Mouse (Mus musculus) kidney, postnatal 4 days (tissue): ENCODE measurements at regions not wholly inside any gene's neighbourhood (a gene's known extent, or its start where the extent isn't known, plus 50 kb on each side); places are given as distances from the start of the nearest gene placed in this dataset.

Experiments
- DNase-seq, 2 experiments: peaks; one replicate each; pipeline ENCODE4 v3.0.0; 2021; ENCODE audit warnings: mixed read lengths in 2 of 2

DNA sequence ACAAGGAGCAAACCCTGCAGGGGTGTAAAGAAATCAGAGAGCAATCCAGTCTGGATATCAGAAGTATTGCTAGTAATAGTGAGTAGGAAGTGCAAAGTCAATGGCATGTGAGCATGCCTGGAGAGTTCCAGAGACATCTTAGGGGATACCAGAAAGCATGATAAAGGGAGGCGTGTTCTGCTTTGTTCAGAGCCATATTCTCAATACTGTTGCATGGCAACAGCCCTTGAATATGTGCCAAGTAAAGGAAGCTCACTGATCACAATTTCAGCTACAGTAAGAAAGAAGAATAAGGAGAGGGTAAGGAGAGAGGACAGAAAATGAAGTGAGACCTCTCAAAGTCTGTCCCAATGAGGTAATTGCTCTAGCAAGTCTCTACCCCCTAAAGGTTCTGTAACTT, 92.1 kb upstream of the Thrb start:
- no peak for DNase-seq

DNA sequence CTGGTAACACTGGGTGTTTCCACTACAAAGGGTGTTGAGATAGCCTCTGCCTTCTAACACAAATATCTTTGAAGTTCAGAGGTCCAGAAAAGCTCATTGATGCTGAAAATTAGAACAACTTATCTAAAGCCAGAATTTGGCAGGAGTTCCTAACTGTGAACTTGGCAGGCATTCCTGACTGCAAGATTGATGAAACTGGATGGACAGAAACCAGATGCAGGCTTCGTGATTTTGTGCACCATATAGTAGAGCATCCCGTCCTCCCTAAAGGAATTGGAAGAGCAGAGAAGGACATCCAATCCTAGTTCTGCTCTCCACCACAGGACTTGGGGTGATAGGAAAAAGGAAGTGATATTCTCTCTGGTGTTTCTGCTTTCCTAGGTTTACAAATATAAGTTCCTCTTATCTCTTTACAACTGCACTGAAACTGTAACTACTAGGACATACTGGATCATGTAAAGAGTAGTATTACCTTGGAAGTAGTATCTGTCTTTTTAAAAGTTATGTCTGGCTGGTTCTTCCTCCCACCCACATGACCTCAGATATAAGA, 90.9 kb upstream of the Thrb start:
- DNase-seq: peak; percentile 7 to 8

DNA sequence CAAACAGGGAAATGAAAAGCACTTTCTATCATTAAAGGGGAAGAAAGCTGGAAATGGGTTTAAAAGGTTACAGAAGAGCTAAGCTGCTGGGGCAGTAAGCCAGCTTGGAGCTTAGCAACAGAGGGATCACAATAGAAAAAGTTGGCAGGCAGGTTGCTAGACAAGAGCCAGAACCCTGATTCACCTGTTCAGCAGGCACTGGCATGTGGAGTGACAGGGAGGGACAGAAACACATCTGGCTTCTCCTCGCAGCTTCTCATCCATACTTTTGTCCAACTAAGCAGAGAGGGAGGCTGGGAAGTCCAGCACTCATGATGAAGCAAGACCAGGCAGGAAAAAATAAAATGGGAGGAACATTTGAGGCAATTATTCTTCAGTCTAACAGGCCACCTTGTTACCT, 81.3 kb upstream of the Thrb start:
- no peak for DNase-seq

DNA sequence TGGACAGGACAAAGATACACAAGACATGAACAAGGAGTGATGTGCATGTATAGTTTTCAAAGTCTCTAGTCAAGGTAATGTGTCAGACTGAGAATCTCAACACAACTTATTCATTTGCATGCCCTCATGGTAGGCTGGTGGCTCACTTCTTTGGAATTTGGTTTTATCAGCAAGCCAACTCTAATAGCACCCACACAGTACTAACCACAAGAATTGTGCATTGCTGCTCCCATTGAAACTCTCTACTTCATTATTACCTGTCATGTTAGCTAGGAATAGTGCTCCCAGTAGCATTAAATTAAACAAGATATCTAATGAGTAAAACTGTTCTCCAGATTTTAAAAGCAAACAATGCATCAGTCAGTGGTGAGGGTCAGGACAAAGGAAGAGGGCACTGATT, 70.5 kb upstream of the Thrb start:
- DNase-seq: no peak

DNA sequence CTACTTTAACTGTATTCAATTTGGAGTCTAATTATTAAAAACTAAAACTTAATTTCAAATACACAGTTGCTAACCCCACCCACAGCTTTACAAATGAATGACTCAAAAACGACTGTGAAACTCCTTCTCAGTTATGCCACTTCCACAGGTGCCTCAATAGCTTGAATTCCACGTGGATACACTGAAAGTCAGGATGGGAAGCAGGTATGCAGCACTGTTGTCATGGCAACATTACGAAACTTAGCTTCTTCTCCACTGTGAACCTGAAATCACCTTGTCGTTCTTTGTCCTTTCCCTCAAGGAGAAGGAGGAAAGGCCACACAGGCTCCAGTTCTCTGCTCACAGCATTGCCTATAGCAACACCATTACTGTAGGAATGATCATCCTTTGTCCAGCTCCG, 60.5 kb upstream of the Thrb start:
- no peak for DNase-seq

DNA sequence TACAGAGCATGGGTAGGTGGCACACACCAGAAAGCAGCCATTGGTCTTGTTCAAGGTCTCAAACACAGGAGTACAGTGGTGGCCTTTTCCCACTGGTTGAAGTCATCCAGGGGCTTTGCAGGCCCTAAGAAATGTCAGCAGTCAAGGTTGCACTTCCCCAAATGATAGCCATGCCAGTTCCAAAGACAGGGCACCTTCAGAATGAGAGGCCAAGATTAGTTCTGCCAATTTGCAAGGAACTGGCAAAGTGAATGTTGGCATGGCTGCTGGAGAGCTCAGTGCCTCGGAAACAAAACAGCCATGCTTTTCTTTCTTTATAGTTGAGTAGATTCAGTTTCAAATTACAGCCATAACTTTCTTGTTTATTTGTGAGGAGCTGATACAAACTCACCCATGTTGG, 57.7 kb upstream of the Thrb start:
- DNase-seq: no peak

DNA sequence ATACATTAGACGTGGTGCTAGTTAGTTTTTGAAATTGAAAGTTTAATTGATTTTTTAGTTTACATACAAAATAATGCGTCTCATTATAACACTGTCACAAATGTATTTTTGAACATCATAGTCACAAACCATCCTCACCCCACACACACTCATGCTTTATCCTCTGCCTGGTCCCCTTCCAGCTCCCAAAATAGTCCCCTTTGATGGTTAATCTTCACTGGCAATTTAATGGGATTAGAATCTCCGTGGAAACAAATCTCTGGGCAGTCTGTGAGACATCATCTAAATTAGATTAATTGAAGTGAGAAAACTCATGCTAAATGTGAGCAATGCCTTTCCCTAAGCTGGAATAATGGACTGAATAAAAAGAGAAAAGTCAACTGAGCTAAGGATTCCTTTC, 54.0 kb upstream of the Thrb start:
- DNase-seq: no peak

DNA sequence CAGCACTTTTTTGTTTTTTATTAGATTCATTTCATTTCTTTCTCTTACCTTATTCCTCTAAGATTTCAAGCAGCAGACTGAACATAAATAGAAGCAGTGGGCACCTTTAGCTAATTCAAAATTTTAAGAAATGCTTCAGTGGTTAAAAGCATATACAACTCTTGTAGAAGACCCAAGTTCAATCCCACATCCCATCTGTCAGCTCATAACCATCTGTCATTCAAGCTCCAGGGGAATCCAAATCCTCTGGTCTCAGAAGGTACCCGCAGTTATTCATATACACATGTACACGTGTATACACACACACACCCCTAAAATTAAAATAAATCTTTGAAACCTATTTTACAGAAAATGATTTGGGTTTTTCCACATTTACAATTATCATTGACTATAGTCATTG, 52.9 kb upstream of the Thrb start:
- DNase-seq: no peak
